Mouse (Mus musculus): Measurements from ENCODE around the gene Nudt11. TPM values are rescaled to one million over a fixed set of nuclear protein-coding genes. Genes with fewer than 3 reads are reported as not detected.

The Nudt11 gene
- polyA plus RNA-seq, 1 experiment = not detected

DNA sequence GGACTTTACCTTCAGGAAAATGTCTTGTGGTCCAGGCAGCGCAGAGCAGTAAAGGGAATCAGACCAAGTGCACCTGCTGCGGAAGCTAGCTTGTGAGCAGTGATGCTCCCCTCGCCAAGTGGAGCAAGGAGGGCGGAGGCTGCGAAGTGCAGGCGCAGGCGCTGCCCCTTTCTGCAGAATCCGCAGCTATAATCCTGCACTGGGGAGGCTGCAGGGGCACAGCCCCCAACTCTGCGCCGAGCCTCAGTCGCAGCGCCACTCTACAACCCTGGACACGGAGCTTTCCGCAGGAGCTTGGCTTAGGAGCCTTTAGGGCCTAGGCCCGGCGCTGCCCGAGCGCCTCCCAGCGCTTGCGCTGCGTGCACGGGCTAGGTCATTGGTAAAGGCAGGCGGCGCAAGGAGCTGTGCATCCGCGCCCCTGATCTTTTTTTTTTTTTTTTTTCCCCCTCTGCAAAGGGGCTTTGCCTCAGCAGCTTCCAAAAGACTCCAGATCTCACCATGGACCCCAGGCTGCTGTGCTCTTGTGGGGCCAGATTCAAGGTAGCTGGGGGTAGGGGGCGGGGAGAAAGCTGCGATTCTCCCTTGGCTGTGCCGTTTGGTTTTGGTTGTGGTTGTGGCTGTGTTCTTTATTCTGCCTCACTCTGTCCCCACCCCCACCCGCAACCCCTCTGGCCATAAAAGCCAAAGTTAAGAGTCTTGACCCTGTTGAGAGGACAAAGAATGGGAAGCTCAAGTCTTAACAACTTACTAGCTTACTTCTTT, 44.9 kb downstream of the Nudt11 start:
- no peak overlapping the region for H3ac ChIP-seq (ENCODE audit: control insufficient read depth, insufficient read length)
- no peaks in the 10 kb centered on the region for H3K36me3 ChIP-seq (ENCODE audit: control insufficient read depth, insufficient read depth)
- no peaks in the 10 kb centered on the region for H3K27me3 ChIP-seq (ENCODE audit: control insufficient read depth, insufficient read depth, insufficient read length)
- no peak overlapping the region for H3K4me3 ChIP-seq
- H3K4me2 ChIP-seq (ENCODE audit: low read depth) = no peak overlapping the region
- TF ChIP-seq TCF3 (IDR thresholded peaks at IDR 0.05; ENCODE audit: insufficient read length, low read depth) (no peak), REST (IDR thresholded peaks at IDR 0.05; ENCODE audit: insufficient read depth, insufficient read length) (no peak), TCF12 (IDR thresholded peaks at IDR 0.05; ENCODE audit: insufficient read depth, poor library complexity, severe bottlenecking) (no peak), MAX (IDR thresholded peaks at IDR 0.05; ENCODE audit: low read depth) (no peak), USF1 (IDR thresholded peaks at IDR 0.05; ENCODE audit: low read depth) (no peak), SRF (IDR thresholded peaks at IDR 0.05; ENCODE audit: control insufficient read depth, insufficient read length, low read depth) (no peak), CEBPB (IDR thresholded peaks at IDR 0.05; ENCODE audit: insufficient read depth, poor library complexity, severe bottlenecking) (no peak), E2F4 (IDR thresholded peaks at IDR 0.05; ENCODE audit: insufficient read depth) (no peak), MYOG (IDR thresholded peaks at IDR 0.05; ENCODE audit: control insufficient read depth in 1 of 3, insufficient read depth in 1 of 3, insufficient read length in 2 of 3, low read depth in 2 of 3) (no peak), POLR2A (IDR thresholded peaks at IDR 0.05; ENCODE audit: insufficient read length, low read depth) (no peak), POLR2AphosphoS2 (IDR thresholded peaks at IDR 0.05; ENCODE audit: insufficient read length, low read depth) (no peak), MYOD1 (IDR thresholded peaks at IDR 0.05; ENCODE audit: control insufficient read depth in 1 of 3, insufficient read length in 2 of 3, low read depth in 2 of 3) (no peak)
- H3K79me2 ChIP-seq (ENCODE audit: control insufficient read depth, insufficient read depth) = no peaks in the 10 kb centered on the region

Other genes starting within 250 kb of the Nudt11 start
- not detected for gene AU022751, start 36.0 kb downstream of the Nudt11 start, polyA plus RNA-seq (2012; fragmentation: generic; extraction: Trizol)
- 0.02 TPM for gene Nudt10, start 125.6 kb downstream of the Nudt11 start, polyA plus RNA-seq (2012; fragmentation: generic; extraction: Trizol)

Data from myocyte (in vitro differentiated cells).